Mouse (Mus musculus) embryonic facial prominence, embryonic 12.5 days (tissue): ENCODE measurements around the gene Sytl1. TPM values are rescaled to one million over a fixed set of nuclear protein-coding genes. Genes with fewer than 3 reads are reported as not detected.

Experiments
- ATAC-seq: fragments of 200-750 bp; cut with Nextera tagmentation; 2 replicates; pipeline ENCODE4 v1.8.0; 2017; ENCODE audit not compliant: insufficient number of reproducible peaks, insufficient read depth, low FRiP score, low TSS enrichment
- H3K27ac ChIP-seq: fragments of 300-500 bp; sonication (generic); 2 replicates; pipeline ENCODE4 v1.5.1; 2016; ENCODE audit warnings: mild to moderate bottlenecking
- H3K27me3 ChIP-seq: fragments of 300-500 bp; sonication (generic); 2 replicates; pipeline ENCODE4 v1.6.1; 2016; ENCODE audit warnings: mild to moderate bottlenecking, moderate library complexity
- H3K36me3 ChIP-seq: fragments of 300-500 bp; sonication (generic); 2 replicates; pipeline ENCODE4 v1.6.1; 2016; ENCODE audit warnings: mild to moderate bottlenecking
- H3K4me1 ChIP-seq: fragments of 300-500 bp; sonication (generic); 2 replicates; pipeline ENCODE4 v1.6.1; 2016
- H3K4me2 ChIP-seq: fragments of 300-500 bp; sonication (generic); replicated peaks from 2 replicates; pipeline ENCODE4 v1.6.1; 2016; ENCODE audit warnings: mild to moderate bottlenecking, moderate library complexity
- H3K4me3 ChIP-seq: fragments of 300-500 bp; sonication (generic); 2 replicates; pipeline ENCODE4 v1.5.1; 2016; ENCODE audit warnings: mild to moderate bottlenecking
- H3K9ac ChIP-seq: fragments of 300-500 bp; sonication (generic); 2 replicates; pipeline ENCODE4 v1.6.1; 2016; ENCODE audit warnings: mild to moderate bottlenecking, moderate library complexity
- H3K9me3 ChIP-seq: fragments of 300-500 bp; sonication (generic); 2 replicates; pipeline ENCODE4 v1.6.1; 2016; ENCODE audit warnings: mild to moderate bottlenecking, moderate library complexity
- WGBS: fragments of 180-500 bp; shearing (Covaris S2); methylation state at CpG from one replicate; pipeline ENCODE4 v1.1.7; 2016; 5-methylcytosine and 5-hydroxymethylcytosine counted together
- polyA plus RNA-seq: library from polyadenylated mRNA; unstranded; fragments of >200 nt; fragmentation: Nextera tagmentation; extraction: Ambion mirVana; gene quantifications from 2 replicates; pipeline ENCODE4 v1.2.1, GENCODE M21; 2016

The Sytl1 gene
- polyA plus RNA-seq, 1 experiment from 2014 or later: 2.8 TPM

- Histone ChIP-seq H3K27ac (no peak overlapping the region), H3K4me2 (peak overlapping the region; percentile 16; the same call in 1 of the 2 replicates), H3K27me3 (peaks cover 12% of the 10 kb centered on the region), H3K9me3 (peaks cover 5% of the 10 kb centered on the region; the same call in 1 of the 2 replicates), H3K4me3 (no peak overlapping the region), H3K9ac (0 out of 2 replicates have a peak overlapping the region, but pooled peaks have one; percentile 15), H3K36me3 (peaks cover 37% of the 10 kb centered on the region), H3K4me1 (peaks cover 4% of the 10 kb centered on the region; the same call in 1 of the 2 replicates)
- no peak for ATAC-seq
- whole genome bisulfite sequencing: 35% methylated on average over 10 of the region's 10 CpGs
Measured at GRCm38 (mm10) chr4:133261641-133262374, 1.1 kb downstream of the Sytl1 start.

GRCm38 (mm10) chr4:133257798-133258408 is 5.0 kb downstream of the Sytl1 start:
- Histone ChIP-seq H3K9me3 (no peaks in the 10 kb centered on the region), H3K4me1 (peaks cover 7% of the 10 kb centered on the region; the same call in 1 of the 2 replicates), H3K27me3 (peaks cover 45% of the 10 kb centered on the region), H3K36me3 (0 out of 2 replicates have a peak, but pooled peaks cover 1% of the 10 kb centered on the region), H3K4me2 (no peak overlapping the region), H3K27ac (no peak overlapping the region), H3K9ac (no peak overlapping the region), H3K4me3 (no peak overlapping the region)
- no peak for ATAC-seq
- WGBS: 68% methylated on average over 12 of the region's 12 CpGs

- H3K4me3 ChIP-seq: 0 out of 2 replicates have a peak overlapping the region, but pooled peaks have one; percentile 7
- no peaks in the 10 kb centered on the region for H3K9me3 ChIP-seq
- no peak for ATAC-seq
- H3K4me2 ChIP-seq: 0 out of 2 replicates have a peak overlapping the region, but pooled peaks have one; percentile 3
- peaks cover 52% of the 10 kb centered on the region for H3K27me3 ChIP-seq
- no peak overlapping the region for H3K27ac ChIP-seq
- no peaks in the 10 kb centered on the region for H3K36me3 ChIP-seq
- no peak overlapping the region for H3K9ac ChIP-seq
- peaks cover 6% of the 10 kb centered on the region; the same call in 1 of the 2 replicates for H3K4me1 ChIP-seq
- WGBS: 27% methylated on average over 12 of the region's 12 CpGs
Measured at GRCm38 (mm10) chr4:133257230-133257629, 5.7 kb downstream of the Sytl1 start.

GRCm38 (mm10) chr4:133256820-133257219 is 6.1 kb downstream of the Sytl1 start:
- WGBS: 21% methylated on average over 24 of the region's 24 CpGs
- H3K4me2 ChIP-seq: 0 out of 2 replicates have a peak overlapping the region, but pooled peaks have one; percentile 3
- H3K9ac ChIP-seq: no peak overlapping the region
- no peak overlapping the region for H3K27ac ChIP-seq
- no peak; the same call in 1 of the 2 replicates for ATAC-seq
- H3K27me3 ChIP-seq: peaks cover 56% of the 10 kb centered on the region
- 0 out of 2 replicates have a peak overlapping the region, but pooled peaks have one; percentile 7 for H3K4me3 ChIP-seq
- H3K9me3 ChIP-seq: no peaks in the 10 kb centered on the region
- H3K4me1 ChIP-seq: peaks cover 5% of the 10 kb centered on the region; the same call in 1 of the 2 replicates
- H3K36me3 ChIP-seq: no peaks in the 10 kb centered on the region

- WGBS: 65% methylated on average over 6 of the region's 6 CpGs
- Histone ChIP-seq H3K4me3 (no peak overlapping the region), H3K4me1 (peaks cover 16% of the 10 kb centered on the region), H3K36me3 (no peaks in the 10 kb centered on the region), H3K27me3 (peaks cover 70% of the 10 kb centered on the region), H3K9ac (no peak overlapping the region), H3K9me3 (no peaks in the 10 kb centered on the region), H3K27ac (no peak overlapping the region), H3K4me2 (no peak overlapping the region)
- no peak for ATAC-seq
Measured at GRCm38 (mm10) chr4:133255392-133255791, 7.5 kb downstream of the Sytl1 start.

GRCm38 (mm10) chr4:133253412-133253811 is 9.5 kb downstream of the Sytl1 start:
- peaks cover 20% of the 10 kb centered on the region for H3K4me1 ChIP-seq
- H3K27ac ChIP-seq: no peak overlapping the region
- H3K4me3 ChIP-seq: no peak overlapping the region
- 84% methylated on average over 12 of the region's 12 CpGs for WGBS
- no peak for ATAC-seq
- no peaks in the 10 kb centered on the region for H3K9me3 ChIP-seq
- no peaks in the 10 kb centered on the region for H3K36me3 ChIP-seq
- H3K9ac ChIP-seq: no peak overlapping the region
- H3K4me2 ChIP-seq: no peak overlapping the region
- peaks cover 88% of the 10 kb centered on the region for H3K27me3 ChIP-seq

- Histone ChIP-seq H3K36me3 (no peaks in the 10 kb centered on the region), H3K9ac (no peak overlapping the region), H3K9me3 (no peaks in the 10 kb centered on the region), H3K27ac (no peak overlapping the region), H3K4me3 (no peak overlapping the region), H3K27me3 (peaks cover 92% of the 10 kb centered on the region), H3K4me2 (no peak overlapping the region), H3K4me1 (peaks cover 20% of the 10 kb centered on the region)
- no peak for ATAC-seq
- 36% methylated on average over 4 of the region's 4 CpGs for WGBS
Measured at GRCm38 (mm10) chr4:133252089-133252488, 10.8 kb downstream of the Sytl1 start.

- H3K9me3 ChIP-seq: no peaks in the 10 kb centered on the region
- peaks cover 92% of the 10 kb centered on the region for H3K27me3 ChIP-seq
- peaks cover 16% of the 10 kb centered on the region for H3K4me1 ChIP-seq
- peak overlapping the region; percentile 44 for H3K9ac ChIP-seq
- H3K4me2 ChIP-seq: peak overlapping the region; percentile 65
- no peak overlapping the region for H3K27ac ChIP-seq
- H3K36me3 ChIP-seq: no peaks in the 10 kb centered on the region
- 1% methylated on average over 28 of the region's 31 CpGs for WGBS
- H3K4me3 ChIP-seq: peak overlapping the region; percentile 40
- no peak for ATAC-seq
Measured at GRCm38 (mm10) chr4:133251214-133251613, 11.7 kb downstream of the Sytl1 start.

- peaks cover 16% of the 10 kb centered on the region for H3K4me1 ChIP-seq
- ATAC-seq: no peak
- H3K9me3 ChIP-seq: no peaks in the 10 kb centered on the region
- H3K36me3 ChIP-seq: no peaks in the 10 kb centered on the region
- H3K4me2 ChIP-seq: peak overlapping the region; percentile 65
- no peak overlapping the region for H3K27ac ChIP-seq
- no peak overlapping the region; the same call in 1 of the 2 replicates for H3K9ac ChIP-seq
- peaks cover 90% of the 10 kb centered on the region for H3K27me3 ChIP-seq
- WGBS: 4% methylated on average over 22 of the region's 22 CpGs
- H3K4me3 ChIP-seq: peak overlapping the region; percentile 40
Measured at GRCm38 (mm10) chr4:133250609-133251008, 12.3 kb downstream of the Sytl1 start.

GRCm38 (mm10) chr4:133247806-133248449 is 15.0 kb downstream of the Sytl1 start:
- Histone ChIP-seq H3K36me3 (no peaks in the 10 kb centered on the region), H3K4me1 (peaks cover 16% of the 10 kb centered on the region), H3K4me2 (no peak overlapping the region), H3K4me3 (no peak overlapping the region), H3K9me3 (no peaks in the 10 kb centered on the region), H3K27ac (no peak overlapping the region), H3K9ac (no peak overlapping the region), H3K27me3 (peaks cover 86% of the 10 kb centered on the region)
- no peak for ATAC-seq
- 75% methylated on average over 13 of the region's 13 CpGs for WGBS

GRCm38 (mm10) chr4:133247072-133247471 is 15.8 kb downstream of the Sytl1 start:
- H3K27ac ChIP-seq: no peak overlapping the region
- H3K4me1 ChIP-seq: peaks cover 16% of the 10 kb centered on the region
- H3K9ac ChIP-seq: no peak overlapping the region
- 24% methylated on average over 15 of the region's 15 CpGs for WGBS
- no peaks in the 10 kb centered on the region for H3K9me3 ChIP-seq
- H3K4me3 ChIP-seq: no peak overlapping the region
- peaks cover 86% of the 10 kb centered on the region for H3K27me3 ChIP-seq
- H3K4me2 ChIP-seq: no peak overlapping the region
- no peak for ATAC-seq
- no peaks in the 10 kb centered on the region for H3K36me3 ChIP-seq
